Mouse (Mus musculus) testis, postnatal 14 days (tissue): Measurements from ENCODE around the gene Kirrel3.
A peak's percentile ranks its signal among the peaks of the same experiment; 100 is the strongest.

Experiments used
- DNase-seq: peaks from one replicate; pipeline ENCODE4 v3.0.0; 2021; ENCODE audit warnings: low spot score

Kirrel3 gene

DNA sequence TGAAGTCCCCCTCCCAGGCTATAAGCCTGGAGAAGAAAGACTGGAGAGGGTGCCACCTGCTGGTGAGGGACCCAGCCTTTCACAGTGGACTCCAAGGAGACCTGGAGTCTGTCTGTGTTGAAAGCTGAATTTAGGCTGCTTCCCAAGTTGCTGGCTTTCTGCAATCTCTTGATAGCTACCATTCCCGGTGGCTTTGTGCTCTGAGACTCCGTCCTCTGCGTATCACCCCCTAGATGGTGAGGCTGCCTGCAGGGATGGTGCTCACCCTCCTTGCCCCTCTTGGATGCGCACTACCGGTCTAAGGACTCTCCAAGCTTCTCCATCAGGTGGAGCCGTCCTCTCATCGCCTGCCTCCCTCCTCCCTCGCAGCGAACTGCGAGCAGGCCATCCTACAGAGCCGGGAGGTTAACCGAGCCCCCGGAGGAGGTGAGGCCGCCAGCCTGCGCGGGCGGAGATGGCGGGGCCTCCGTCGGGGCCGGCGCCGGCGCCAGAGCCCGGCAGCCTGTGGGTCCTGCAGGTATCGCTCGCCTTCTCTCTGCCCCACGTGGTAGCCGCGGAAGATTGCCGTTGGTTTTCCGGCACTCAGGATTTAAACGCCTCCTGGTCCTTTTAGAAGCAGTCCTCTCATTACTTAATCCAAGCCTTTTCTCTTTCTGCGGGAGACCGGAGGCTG lies at the start of gene Kirrel3:
Gene Kirrel3 (plus strand): TSS at position 136 of the 673 bp plus-strand sequence.
- DNase-seq, result peak; percentile 10

DNA sequence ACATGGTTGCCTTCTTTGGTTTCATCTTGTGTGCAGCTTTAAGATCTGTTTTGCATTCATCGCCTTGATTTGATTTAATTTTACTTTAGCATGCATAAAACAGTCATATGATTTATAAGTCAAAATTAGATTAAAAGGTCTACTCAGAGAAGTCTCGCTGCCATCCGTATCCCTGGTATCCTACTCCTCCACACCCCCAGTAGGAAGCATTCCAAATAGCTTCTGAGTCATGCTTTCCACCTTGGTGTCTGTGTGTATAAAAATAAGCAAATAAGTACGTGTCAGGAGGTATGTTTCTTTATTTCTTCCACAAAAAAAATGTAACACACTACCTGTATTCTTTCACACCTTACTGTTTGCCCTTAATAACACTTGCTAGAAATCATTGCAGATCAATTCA lies 45.0 kb upstream of the Kirrel3 start:
- no peak for DNase-seq

DNA sequence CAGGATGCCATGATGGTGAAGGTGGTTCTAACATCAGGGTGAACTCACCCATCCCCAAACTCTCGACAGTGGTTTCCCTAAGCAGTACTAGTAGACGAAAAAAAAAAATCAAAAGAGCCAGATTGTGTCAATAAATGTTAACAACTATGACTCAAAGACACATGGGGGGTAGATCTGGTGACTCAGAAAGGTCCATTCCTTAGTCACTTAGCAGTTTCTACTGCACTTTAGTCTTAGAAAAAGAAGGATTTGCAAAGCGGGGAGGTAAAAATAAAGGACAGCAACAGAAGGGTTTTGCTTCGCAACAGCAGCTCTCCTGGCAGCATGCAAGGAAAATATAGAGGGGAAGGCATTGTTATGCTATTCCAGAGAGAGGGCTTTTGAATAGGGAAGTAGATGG lies 41.7 kb upstream of the Kirrel3 start:
- DNase-seq, result no peak

DNA sequence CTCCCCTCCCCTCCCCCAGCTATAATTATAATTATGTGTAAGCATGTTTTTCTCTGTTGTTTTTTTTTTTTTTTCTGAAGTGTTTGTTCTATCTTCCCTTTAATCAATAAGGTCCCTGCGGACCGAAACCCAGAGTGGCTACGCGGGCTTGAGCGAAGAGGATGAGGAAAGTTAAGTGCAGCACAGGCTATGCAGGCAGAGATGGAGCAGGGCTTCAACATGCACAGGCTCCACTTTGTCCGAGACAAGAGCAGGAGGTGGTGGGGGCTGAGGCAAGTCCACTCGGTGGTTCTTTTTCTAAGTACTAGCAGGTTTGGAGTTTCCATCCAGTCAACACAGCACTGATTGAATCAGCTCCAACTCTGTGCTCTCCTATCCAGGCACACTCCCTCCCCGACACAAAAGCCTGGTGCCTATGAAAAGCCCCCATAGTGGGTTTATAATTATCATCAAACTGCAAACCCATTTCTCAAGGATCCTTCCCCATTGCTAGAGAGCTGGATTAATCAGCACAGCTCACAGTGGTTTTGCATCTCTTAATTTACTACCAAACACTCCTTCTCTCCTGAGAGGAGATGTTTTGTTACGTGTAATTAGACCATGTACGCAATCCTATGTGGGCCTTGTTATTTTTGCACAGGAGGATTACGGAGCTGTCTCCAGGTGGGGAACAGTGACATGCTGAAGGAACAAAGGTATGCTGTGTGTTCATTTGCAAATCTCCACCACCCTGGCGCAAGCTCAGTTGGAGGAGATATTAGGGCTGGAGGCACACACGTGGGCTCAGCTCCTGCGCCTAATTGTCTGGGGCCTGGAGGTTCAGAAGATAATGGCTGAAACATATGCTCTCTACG lies 39.0 kb upstream of the Kirrel3 start:
- no peak for DNase-seq

DNA sequence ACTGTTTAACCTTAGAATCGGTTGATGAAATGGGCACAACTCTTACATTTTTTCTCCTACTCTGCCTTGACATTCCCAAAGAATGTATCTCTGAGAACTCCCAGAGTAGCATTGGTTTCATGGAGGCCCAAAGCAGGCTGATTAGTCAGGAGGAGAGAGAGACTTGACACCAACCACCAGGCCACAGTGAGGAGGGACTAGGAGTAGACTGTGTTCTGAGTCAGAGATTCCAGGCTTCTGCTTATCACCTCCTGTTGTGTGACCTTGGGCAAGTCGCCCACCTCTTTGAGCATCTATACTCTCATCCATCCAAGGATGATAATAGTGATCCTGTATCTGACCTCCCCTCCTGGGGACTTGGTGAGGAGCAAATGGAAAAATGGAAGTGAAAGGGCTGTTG lies 38.0 kb upstream of the Kirrel3 start:
- DNase-seq, result no peak

DNA sequence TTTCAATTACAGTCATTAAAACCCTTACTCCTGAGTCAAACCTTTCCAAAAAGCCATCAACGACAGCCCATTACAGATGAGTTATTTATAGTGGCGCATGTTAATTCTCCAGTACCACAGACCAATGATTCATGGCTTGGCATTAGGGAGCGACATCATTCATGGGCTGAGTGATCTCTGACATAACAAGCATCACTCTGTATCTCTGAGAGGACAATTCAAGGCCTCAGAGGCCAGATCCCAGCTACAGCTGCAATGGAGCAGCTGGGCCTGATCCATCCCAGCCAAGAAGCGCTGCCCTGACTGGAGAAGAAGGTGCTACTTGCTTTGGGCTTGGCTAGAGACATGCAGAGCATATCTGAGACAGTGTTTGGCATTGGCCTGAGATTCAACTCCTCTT lies 37.2 kb upstream of the Kirrel3 start:
- DNase-seq, result no peak

DNA sequence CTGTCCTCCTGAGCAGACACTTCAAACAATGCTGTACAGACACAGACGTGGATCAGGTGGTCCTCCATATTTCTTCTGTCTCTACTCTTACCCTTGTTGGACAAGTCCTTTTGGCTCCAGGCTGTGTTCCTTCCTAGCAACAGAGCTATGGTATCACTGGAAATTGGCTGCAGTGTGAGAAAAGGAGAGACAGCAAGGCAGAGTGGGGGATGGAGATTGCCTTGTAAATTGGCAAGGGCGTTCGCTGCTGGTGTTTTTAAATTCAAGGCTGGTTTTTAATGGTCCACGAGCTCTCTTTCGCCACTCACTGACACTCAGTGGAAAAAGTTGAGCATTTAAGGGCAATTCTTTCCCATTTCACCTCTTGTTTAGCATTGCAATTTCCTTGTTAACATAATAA lies 27.5 kb upstream of the Kirrel3 start:
- DNase-seq, result no peak

DNA sequence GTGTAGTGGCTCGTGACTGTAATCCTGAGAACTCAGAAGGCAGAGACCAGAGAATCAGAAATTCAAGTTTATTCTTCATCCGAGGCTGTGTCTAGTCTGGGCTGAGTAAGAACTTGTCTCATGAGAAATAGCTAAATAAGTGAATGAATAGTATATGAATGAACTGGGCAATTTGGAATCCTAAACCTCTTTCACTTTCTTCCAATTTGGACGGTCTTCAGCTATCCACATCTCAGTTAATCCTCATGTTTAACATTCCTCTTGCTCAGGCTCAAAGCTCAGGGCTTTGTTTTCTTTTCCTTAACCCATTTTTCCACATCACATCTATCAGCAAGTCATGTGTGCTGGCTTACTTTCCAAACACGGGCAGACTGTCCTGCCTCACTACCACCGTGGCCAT lies 25.7 kb upstream of the Kirrel3 start:
- DNase-seq, result no peak

DNA sequence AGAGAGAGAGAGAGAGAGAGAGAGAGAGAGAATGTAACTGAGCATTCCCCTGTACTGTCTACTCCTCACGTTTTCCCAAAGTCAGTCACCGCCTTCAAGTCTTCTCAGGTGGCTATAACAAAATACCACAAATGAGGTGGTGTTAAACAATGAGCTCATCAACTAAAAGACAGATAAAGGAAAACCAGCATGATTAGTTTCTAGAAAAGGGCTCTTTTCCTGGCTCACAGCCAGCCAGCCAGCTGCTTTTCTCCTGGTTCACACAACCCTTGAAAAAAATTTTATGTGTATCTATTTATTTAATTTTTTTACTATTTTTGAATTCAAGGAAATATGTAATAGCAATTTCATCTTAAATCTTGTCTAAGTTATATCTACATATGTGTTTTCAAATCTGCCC lies 22.0 kb upstream of the Kirrel3 start:
- DNase-seq, result no peak

DNA sequence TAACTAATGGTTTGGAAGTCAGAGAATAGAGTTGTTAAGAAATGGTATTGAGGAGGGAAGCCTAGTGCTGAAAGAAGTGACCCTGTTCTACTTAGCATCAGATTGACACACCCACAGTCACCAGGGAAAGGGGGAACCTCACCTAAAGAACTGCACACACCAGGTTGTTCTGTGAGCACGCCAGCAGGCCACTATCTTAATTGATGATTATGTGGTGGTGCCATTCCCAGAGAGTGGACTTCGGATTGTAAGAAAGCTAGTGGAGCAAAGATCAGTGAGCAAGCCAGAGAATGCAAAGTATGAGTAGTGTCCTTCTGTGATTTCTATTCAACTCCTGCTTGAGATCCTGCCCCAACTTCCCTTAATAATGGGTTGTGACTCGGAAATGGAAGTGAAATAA lies 19.6 kb upstream of the Kirrel3 start:
- DNase-seq, result no peak

DNA sequence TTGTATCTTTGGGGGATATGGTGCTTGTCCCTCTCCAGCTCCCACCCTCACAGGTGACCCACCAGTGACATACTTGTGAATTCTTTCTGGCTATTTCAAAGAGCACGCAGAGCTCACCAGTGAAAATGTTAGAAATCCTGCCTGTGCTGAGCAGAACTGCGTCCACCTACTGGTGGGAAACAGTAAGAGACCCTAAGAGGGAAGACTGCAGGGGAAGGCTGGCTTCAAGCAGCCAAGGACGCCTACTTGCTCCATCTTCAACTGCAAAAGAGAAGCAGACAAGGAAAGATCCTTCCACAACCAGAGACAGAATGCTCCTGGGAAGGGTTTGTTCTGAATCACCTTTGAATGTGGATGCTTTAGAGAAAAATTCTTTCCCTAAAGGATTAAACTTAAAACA lies 16.5 kb upstream of the Kirrel3 start:
- no peak for DNase-seq

DNA sequence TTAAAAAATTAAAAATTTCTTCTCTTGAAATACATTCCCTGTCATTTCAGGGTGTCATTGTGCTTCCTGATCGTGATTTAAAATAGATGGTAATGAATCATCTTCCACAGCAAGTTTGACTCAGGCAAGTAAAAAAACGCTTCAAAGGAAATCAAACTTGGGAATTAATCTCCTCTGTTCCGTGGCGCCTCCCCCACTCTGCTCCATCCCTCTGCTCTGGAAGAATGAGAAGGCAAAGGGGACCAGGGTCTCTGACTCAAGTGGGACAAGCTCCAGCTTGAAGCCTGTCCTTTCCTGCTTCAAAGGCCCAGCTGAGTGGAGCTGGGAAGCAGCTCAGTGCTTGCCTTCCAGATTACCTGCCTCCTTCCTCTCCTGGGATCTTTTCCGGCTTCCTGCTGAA lies 9.5 kb upstream of the Kirrel3 start:
- no peak for DNase-seq

DNA sequence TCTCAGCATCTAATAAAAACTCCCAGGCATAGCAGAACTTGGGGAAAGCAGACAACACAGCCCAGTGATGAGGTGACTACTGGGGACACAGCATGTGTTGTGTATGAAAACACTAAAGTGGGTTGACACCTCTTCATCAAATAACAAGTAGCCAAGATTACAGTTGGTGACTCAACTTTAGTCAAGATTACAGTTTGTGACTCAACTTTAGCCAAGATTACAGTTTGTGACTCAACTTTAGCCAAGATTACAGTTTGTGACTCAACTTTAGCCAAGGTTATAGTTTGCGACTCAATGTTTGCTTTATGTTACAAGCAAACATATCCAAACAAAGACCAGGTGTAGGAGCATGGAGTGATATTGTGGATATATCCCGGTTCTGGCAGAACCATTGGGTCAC lies 7.2 kb upstream of the Kirrel3 start:
- DNase-seq, result no peak

DNA sequence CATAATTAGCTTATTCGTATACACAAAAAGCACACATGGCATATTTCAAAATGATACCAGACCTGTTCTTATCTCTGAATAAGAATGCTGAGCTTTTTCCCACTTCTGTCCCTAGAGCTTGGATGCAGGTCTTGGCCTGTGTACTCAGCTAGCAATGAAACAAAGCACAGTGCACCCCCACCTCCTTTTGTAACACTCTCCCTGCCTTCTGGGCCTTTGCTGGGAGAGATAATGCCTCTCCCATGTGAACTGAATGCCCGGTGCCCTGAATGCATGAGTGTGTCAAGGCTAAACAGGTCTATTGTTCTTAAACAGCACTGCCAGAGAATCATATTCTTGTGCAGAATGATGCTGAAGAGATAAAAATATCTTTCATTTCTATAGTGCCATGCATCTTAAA lies 2.5 kb upstream of the Kirrel3 start:
- DNase-seq, result no peak

DNA sequence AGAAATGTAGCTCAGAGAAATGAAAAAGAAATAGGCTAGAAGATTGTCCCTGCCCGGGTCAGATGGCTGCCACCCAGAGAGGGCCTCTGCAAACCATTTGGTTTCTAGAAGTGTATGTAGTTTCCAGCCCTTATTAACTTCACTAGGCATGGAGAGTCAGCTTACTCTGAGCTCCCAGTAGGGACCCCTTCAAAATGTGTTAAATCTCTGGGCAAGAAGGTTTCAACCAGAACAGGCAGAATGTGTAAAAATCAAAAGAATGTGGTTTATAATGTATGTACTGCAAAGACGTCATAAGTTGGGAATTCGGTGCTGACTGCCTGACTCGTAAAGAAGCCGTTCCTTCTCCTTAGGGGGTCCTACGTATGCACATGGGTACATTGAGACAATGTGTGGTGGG lies 1.0 kb upstream of the Kirrel3 start:
- DNase-seq, result no peak

DNA sequence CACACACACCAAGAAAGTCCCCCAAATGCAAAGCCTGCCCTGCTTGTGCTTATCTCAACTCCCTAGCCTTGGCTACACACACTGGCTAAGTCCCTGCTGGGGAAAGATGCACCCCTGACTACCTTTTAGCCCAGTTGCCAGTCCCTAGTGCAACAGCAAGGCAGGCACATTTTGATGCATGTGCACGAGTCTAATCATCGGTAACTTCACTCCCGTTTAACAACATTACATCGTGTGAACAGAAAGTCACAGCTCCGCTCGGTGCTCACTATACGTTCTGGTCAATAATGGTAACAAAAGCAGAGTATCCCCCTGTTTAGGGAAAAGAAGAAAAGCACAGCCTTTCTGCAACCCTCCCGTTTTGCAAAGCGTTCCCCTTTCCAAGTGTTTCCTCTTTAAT lies 2.6 kb downstream of the Kirrel3 start:
- no peak for DNase-seq

DNA sequence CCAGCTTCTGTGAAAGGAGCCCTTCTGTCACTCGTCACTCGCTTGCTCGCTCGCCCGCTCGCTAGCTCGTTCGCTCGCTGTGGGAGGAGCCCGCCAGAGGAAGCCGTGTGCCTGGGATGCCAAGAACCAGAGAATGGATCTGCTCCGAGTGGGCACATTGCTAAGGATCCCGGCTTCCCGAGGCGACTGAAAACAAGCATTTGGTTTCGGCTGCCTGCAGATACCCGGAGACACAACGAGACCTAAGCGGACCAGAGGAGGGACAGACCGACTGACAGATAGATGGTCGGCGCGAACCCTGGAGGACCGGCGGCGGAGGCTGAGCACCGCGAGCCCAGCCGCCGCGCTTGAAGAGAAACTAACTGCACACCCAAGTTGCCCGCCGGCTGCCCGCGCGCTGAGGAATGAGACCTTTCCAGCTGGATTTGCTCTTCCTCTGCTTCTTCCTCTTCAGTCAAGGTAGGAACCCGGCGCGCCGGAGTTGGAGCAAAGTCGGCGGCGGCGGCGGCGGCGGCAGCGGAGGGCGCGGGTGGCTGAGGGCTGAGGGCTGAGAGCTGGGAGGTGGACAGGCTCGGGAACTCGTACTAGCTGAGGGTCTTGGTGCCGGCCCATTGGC lies 3.1 kb downstream of the Kirrel3 start:
- DNase-seq, result peak; percentile 7

DNA sequence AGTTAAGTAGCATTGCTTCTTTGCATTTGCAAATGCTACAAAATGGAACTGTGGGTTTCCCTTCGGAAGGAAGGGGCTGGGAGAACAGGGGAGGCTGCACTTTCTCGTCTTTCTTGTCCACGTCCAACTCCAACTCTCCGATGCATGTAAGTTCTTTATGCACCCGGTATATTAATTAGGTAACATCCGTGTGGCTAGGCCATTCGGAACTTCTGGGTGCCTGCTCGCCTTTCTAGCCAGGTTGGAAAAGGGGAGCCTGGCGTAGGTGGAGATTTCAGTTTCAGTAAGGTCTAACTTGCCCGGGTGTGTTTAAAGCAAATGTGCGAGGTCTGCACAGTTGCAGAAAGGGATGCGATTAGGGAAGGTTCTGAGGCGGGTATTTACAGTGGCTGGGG lies 3.6 kb downstream of the Kirrel3 start:
- no peak for DNase-seq

DNA sequence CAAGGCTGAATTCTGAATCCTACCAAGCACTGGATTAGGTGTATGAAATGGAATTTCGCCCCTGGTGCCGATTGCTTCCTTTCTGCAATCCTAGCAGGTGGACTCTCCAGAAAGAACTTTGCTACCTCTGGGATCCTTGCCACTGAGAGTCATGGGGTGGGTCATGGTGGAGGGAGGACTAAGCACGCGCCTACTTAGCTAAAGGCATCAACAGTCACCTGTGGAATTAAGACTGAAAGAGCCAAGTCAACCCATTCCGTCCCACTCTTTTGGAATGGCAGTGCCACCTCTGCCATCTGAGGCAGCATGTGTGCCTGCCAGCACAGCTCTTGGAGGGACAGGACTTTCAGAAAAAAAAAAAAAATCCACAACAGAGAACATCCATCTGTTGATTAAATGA lies 4.1 kb downstream of the Kirrel3 start:
- no peak for DNase-seq

DNA sequence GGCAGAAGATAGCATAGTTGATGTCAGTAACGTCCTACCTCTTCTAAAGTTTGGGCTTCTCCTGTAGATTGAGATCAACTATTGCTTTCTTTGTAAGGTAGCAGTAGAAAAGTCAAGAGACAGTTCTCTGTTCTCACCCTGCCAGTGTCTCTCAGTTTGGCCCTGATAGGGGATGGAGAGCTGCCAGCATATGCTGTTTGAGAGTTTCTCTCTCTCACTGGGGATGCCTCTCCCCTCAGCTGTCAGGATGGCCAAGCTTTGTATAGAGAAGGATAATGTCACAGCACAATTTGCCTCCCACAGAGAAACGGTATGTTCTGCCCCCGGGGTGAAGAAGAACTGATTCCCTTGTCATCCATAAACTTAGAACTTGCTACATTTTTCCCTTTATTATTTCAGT lies 6.4 kb downstream of the Kirrel3 start:
- no peak for DNase-seq

DNA sequence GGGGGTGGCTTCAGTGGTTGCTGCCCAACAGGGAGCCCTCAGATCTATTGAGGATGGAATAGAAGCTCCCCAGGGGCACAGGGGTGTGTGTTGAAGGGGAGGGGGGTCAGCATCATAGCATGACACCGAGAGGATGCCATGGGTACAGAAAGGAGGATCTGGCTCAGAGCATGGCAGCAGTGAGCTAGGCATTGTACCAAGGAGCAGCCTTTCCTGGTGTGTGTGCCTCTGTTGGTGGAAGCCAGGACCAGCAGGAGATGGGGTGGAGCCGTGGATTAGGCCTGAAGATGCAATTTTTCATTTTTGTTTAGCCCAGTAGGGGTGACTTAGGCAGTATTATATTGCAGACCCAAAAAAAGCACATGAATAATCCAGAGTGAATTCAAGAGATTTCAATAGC lies 7.9 kb downstream of the Kirrel3 start:
- DNase-seq, result no peak

DNA sequence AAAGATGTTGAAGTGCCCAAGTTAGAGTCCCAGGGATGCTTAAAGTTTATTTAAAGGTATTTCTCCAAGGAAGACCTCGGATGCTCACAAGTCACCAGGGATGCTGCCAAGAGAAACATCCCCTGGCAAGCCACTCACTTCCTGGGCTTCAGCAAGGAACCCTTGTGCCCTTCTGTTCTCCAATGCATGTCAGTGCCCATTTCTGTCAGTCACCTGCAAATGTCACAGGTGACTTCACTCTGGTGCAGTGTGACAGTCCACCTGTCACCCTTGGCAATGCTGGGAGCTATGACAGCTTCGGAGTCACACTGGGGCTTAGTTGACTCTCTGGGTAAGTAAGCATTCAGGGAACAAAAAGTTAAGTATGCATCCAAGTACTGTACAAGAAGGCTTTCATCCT lies 12.4 kb downstream of the Kirrel3 start:
- DNase-seq, result no peak

DNA sequence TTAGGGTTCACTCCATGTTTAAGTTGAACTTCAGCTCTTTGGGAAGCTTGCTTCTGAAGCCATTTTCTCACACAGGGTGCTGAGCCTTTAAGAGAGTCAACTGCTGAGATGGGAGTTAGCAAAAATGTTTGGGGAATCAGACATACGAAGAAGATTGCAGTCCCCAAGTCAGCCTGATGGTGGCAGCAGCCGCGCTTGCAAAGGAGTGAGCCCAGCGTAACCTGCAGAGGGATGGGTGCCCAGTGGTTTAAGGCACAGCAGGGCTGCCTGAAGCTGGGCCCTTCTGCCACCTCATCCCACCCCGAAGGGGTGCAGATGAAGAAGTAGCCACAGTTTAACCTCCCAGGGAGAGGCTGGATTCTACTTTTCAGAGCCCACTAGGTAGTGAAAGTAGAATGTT lies 13.0 kb downstream of the Kirrel3 start:
- DNase-seq, result peak; percentile 35
